Mouse (Mus musculus) left cerebral cortex, adult 2 months (tissue): ENCODE measurements around the gene Pycr2. TPM values are rescaled to one million over a fixed set of nuclear protein-coding genes. Genes with fewer than 3 reads are reported as not detected.
A peak's percentile ranks its signal among the peaks of the same experiment; 100 is the strongest.

Experiments
- DNase-seq, 2 experiments: peaks; one replicate each; pipeline ENCODE4 v3.0.0; 2021 to 2022; ENCODE audit warnings: low spot score in 2 of 2, mixed read lengths in 1 of 2; ENCODE audit errors: extremely low spot score in 1 of 2
- H3K27ac ChIP-seq: fragments of 200-600 bp; 2 replicates; pipeline ENCODE4 v1.8.1; 2022
- H3K4me3 ChIP-seq: fragments of 200-600 bp; 2 replicates; pipeline ENCODE4 v1.8.1; 2022
- CTCF ChIP-seq: fragments of 200-600 bp; IDR thresholded peaks from 2 replicates; pipeline ENCODE4 v1.8.1; 2022; ENCODE audit warnings: antibody characterized with exemption, mild to moderate bottlenecking, moderate library complexity
- intact Hi-C: fragments of 180-260 bp; cut with DNase I; formaldehyde crosslinking; loops from one replicate; pipeline ENCODE4 v1.15.1; 2025
- total RNA-seq, 2 experiments: library from RNA; stranded (reverse); gene quantifications; 2 replicates each; pipeline ENCODE4 v1.2.3; 2021

Pycr2 gene
- total RNA-seq, 2 experiments from 2014 or later, result 26.7 to 28.3 TPM

GRCm38 (mm10) chr1:180906461-180907147, 2.5 kb downstream of the Pycr2 start:
- DNase-seq, result no peak
- Histone ChIP-seq H3K4me3 (no peak overlapping the region), H3K27ac (no peak overlapping the region)
- intact Hi-C loops, result no loop called here
- no peak for TF ChIP-seq CTCF

GRCm38 (mm10) chr1:180911138-180911537, 7.0 kb downstream of the Pycr2 start:
- intact Hi-C loops, result no loop called here
- TF ChIP-seq CTCF, result peak; percentile 34
- Histone ChIP-seq H3K4me3 (no peak overlapping the region), H3K27ac (no peak overlapping the region)
- no peak for DNase-seq

- DNase-seq, result no peak
- no peak overlapping the region for H3K27ac ChIP-seq
- H3K4me3 ChIP-seq, result no peak overlapping the region
- no peak for TF ChIP-seq CTCF
- intact Hi-C loops, result no loop called here
Observed at GRCm38 (mm10) chr1:180911653-180912287, 7.7 kb downstream of the Pycr2 start.

GRCm38 (mm10) chr1:180912792-180913191, 8.7 kb downstream of the Pycr2 start:
- Histone ChIP-seq H3K27ac (no peak overlapping the region), H3K4me3 (no peak overlapping the region)
- TF ChIP-seq CTCF, result no peak
- intact Hi-C loops, result no loop called here
- DNase-seq, result no peak

GRCm38 (mm10) chr1:180913797-180914196, 9.7 kb downstream of the Pycr2 start:
- no peak for DNase-seq
- intact Hi-C loops, result no loop called here
- no peak for TF ChIP-seq CTCF

GRCm38 (mm10) chr1:180916425-180916824, 12.3 kb downstream of the Pycr2 start:
- intact Hi-C loops, result no loop called here
- Histone ChIP-seq H3K4me3 (no peak overlapping the region), H3K27ac (no peak overlapping the region)
- DNase-seq, result no peak
- TF ChIP-seq CTCF, result no peak

More at GRCm38 (mm10) chr1:180913797-180914196, 9.7 kb downstream of the Pycr2 start:
- H3K27ac ChIP-seq, result no peak overlapping the region
- no peak overlapping the region for H3K4me3 ChIP-seq

GRCm38 (mm10) chr1:180917053-180917452, 13.0 kb downstream of the Pycr2 start:
- TF ChIP-seq CTCF, result no peak
- intact Hi-C loops, result no loop called here
- Histone ChIP-seq H3K27ac (no peak overlapping the region), H3K4me3 (no peak overlapping the region)
- DNase-seq, result no peak

- no peak for DNase-seq
- TF ChIP-seq CTCF, result peak; percentile 35
- no peak overlapping the region for H3K27ac ChIP-seq
- intact Hi-C loops, result no loop called here
- no peak overlapping the region for H3K4me3 ChIP-seq
Observed at GRCm38 (mm10) chr1:180919686-180920085, 15.6 kb downstream of the Pycr2 start.

- no peak for TF ChIP-seq CTCF
- Histone ChIP-seq H3K27ac (no peak overlapping the region), H3K4me3 (no peak overlapping the region)
- no peak for DNase-seq
- intact Hi-C loops, result no loop called here
Observed at GRCm38 (mm10) chr1:180922273-180923048, 18.4 kb downstream of the Pycr2 start.

- no peak for DNase-seq
- H3K4me3 ChIP-seq, result no peak overlapping the region
- H3K27ac ChIP-seq, result no peak overlapping the region
- intact Hi-C loops, result no loop called here
- TF ChIP-seq CTCF, result no peak
Observed at GRCm38 (mm10) chr1:180924737-180925136, 20.6 kb downstream of the Pycr2 start.

- H3K27ac ChIP-seq, result no peak overlapping the region
- intact Hi-C loops, result no loop called here
- H3K4me3 ChIP-seq, result no peak overlapping the region
- DNase-seq, result no peak
- TF ChIP-seq CTCF, result no peak
Observed at GRCm38 (mm10) chr1:180926286-180926685, 22.2 kb downstream of the Pycr2 start.

- intact Hi-C loops, result no loop called here
- no peak for DNase-seq
- no peak for TF ChIP-seq CTCF
- no peak overlapping the region for H3K27ac ChIP-seq
- H3K4me3 ChIP-seq, result no peak overlapping the region
Observed at GRCm38 (mm10) chr1:180929599-180929998, 25.5 kb downstream of the Pycr2 start.
